Mouse (Mus musculus): ENCODE data around the gene Olfr550.

GRCm38 (mm10) chr7:102597378-102598031 lies 26.3 kb downstream of the Olfr550 start, which contains the start of gene Olfr552:
- TF ChIP-seq CTCF (IDR thresholded peaks at IDR 0.05; ENCODE audit: control insufficient read depth, insufficient read depth, insufficient replicate concordance, low read depth, low read length) (no peak), POLR2A (IDR thresholded peaks at IDR 0.05; ENCODE audit: control insufficient read depth, low read depth, low read length) (no peak)
